Mouse (Mus musculus): ENCODE data around the gene Mkrn2. TPM values are rescaled to one million over a fixed set of nuclear protein-coding genes. Genes with fewer than 3 reads are reported as not detected.
A peak's percentile ranks its signal among the peaks of the same experiment; 100 is the strongest.

The Mkrn2 gene
- total RNA-seq (2021): 10 to 100 TPM; 32.1 to 34.1 TPM
- long read RNA-seq, experiment 1, full-length matches to known transcripts: 14 of 24 reads
- long read RNA-seq, experiment 1, partial matches to known transcripts: 7 of 24 reads
- long read RNA-seq, experiment 1, other reads (novel, unspliced or antisense): 3 of 24 reads
- long read RNA-seq, experiment 2, full-length matches to known transcripts: 17 of 23 reads
- long read RNA-seq, experiment 2, partial matches to known transcripts: 3 of 23 reads
- long read RNA-seq, experiment 2, other reads (novel, unspliced or antisense): 3 of 23 reads

DNA sequence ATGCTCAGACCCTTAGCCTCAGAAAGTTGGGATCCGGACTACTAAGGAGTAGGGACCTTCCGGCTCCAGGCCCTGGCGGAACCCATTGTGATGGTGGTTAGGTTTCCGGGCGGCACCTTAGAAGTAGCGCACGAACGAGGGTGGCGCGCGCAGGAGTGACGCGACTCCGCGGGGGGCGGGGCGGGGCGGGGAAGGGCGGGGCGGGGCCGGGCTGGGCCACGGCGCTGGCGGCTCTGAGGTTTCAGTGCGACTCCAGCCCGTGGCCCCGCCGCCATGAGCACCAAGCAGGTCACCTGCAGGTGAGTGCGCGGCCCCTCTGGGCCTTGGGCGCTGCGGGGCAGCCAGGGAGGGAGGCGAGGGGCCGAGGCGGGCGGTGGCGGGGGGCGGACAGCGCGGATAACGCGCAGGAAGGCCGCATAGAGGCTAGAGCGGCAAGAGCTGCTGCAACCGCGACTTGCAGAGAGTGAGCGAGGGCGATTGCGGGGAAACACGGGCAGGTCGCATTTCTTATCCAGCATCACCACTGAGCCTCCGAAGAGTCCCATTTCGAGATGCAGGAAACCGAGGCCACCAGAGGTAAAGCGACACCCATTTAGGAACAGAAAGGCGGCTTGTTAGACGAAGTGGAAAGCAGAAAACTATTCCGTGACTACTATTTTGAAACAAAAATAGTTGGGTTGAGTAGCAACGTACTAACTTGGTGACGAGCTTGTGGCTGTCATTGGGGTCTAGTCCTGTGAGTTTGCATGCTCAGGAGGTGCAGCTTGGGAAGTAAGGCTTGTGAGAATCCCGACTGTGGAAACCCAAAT lies at the start of gene Mkrn2:
Gene Mkrn2 (plus strand): TSS at position 188 of the 809 bp plus-strand sequence.
- peak; percentile 92 for DNase-seq

DNA sequence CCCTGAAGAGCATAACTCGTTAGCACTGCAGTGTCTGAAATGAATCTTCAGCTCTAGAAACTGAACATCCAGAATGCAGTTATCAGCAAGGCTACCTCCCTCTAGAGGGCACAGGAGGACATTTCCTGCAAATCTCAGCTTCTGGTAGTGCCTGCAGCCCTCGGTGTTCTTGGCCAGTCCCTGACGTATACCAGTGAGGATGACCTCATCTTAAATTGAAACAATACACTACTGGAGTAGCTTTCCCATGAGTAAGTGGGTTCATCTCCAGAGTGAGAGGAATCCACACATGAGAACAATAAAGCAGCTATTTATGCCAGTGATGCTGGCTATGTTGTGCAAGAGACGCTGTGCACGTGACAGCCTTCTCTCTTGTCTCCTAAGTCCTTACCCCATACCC lies 46.2 kb upstream of the Mkrn2 start:
- no peak for DNase-seq

DNA sequence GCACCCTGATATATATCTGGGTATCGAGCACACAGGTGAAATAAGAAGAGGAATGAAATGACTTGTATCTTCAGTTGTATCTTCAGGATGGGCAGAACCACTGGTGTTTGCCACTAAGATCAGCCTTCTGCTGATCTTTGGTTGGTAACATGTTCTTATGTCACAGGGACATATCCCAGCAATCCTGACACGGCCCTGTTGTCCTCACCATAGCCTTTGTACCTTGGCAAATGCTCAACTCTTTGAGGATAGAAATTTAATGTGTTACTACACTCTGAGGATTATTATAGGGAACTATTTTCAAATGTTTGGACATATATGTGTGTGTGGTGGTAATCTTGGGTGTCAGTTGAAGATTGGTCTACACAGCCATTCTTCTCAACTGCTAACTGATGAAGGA lies 43.5 kb upstream of the Mkrn2 start:
- no peak for DNase-seq

DNA sequence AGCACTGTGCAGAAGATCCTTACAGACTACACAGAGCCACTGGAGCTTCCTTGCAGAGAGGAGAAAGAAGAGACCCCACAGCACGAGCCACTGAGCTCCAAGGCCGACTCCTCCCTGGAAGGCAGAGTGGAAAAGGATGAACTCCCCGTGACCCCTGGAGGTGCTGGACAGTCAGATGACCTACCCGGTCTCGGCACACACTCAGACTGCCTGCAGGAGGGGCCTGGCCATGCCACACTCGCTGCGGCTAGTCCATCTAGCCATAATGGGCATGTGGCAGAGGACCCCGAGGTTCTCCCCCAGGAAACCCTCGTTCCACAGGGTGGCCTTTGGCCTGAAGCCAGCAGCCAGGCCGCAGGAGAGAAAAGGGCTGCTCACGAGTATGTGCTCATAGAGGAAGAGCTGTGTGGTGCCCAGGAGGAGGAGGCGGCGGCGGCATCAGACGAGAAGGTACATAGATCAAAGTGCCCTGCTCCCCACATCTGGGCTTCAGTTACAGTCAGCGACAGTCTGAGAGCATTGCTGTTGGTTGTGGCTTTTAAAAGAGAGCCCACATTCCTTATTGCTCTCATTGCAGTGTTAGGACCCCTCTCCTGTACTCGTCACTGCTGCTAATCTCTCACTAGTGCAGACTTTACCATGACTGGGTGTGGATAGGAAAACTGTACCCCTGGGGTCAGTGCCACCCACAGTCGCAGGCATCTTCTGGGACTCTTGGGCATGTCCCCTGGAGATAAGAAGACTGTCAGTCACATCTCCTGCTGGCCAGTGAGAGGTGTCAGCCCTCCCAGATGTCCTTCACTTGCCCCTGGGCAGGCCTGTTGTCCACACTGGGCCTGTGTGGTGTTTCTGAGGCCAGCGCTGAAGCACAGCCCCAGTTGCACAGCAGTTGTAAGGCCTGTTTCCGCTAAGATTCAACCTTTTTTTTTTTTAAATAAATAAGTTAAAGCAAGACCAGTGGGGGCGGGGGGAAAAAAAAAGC lies 41.8 kb upstream of the Mkrn2 start:
- peak; percentile 55 for DNase-seq

GRCm38 (mm10) chr6:115565479-115566045 lies 36.1 kb upstream of the Mkrn2 start:
- DNase-seq: no peak

DNA sequence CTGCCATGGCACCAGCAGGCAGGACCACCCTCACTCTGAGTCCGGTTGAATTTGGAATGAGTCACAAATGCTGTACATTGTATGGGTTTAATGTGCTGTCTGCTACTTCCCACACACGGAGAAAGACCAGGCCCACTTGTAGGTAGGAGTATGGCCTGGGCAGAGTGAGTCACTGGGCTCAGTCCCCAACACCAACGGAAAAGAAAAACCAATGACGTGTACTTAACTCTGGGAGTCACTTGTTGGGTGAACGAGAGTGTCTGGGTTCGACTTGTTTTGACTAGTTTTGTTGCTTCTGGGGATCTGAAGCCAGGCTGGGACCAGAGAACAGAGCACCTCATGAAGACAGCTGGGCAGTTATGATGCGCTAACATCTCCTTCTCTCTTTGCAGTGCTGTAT lies 27.5 kb upstream of the Mkrn2 start:
- DNase-seq: no peak

- no peak for DNase-seq
Observed at GRCm38 (mm10) chr6:115577407-115577806, 24.3 kb upstream of the Mkrn2 start.

DNA sequence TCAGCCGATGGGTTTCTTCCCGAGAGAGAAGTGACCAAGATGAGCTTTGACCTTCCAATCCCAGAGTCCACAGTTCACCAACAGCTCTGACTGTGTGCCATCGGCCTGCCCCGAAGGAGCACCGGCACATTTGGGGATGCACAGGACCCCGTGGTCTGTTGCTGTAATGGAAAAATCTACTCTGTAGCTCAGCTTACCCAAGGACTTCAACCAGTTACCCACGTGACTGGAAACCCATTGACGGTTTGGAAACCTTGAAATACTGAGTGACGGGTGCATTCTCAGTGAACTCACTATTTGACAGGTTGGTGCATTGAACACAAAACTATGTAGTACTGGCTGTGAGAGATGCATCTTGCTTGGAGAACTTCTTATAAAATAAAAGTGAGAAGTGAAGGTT lies 23.8 kb upstream of the Mkrn2 start:
- DNase-seq: no peak

GRCm38 (mm10) chr6:115580810-115581209 lies 20.9 kb upstream of the Mkrn2 start:
- DNase-seq: no peak

DNA sequence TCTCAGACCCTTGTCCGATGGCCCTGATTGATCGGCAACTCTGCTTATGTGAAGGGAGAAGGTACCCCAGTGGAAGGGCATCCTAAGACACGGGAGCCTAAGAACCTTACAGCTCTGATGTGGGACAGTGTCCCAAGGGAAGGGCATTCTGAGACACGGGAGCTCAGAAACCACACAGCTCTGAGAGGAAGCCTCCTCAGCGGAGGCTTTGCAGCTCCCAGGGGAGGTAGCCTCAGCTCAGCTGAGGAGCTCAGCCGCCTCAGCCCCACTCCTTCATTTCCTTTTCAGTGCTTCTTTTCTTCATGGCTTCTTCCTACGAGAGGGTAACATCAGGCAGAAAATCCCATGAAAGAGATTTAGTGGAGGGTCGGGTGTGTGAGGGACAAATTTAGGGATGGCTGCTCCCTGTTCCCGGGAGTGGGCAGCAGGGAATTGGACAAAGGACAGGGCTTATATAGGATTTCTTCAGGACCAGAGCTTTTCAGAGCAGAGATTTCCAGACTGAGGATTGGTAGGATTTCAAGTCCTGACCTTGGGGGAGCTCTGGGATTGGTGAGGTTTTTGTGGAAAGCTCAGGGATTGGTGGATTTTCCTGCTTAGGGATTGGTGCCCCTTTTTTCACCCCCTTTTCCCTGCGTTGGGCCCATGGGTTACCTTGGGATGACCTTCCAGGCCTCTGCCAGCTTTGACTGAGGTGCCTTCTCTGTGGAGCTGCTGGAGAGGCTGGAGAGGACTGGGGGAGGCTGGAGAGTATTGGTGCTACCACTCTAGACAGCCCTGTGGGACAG lies 19.2 kb upstream of the Mkrn2 start:
- DNase-seq: no peak

- no peak for DNase-seq
Observed at GRCm38 (mm10) chr6:115583430-115584125, 18.1 kb upstream of the Mkrn2 start.

DNA sequence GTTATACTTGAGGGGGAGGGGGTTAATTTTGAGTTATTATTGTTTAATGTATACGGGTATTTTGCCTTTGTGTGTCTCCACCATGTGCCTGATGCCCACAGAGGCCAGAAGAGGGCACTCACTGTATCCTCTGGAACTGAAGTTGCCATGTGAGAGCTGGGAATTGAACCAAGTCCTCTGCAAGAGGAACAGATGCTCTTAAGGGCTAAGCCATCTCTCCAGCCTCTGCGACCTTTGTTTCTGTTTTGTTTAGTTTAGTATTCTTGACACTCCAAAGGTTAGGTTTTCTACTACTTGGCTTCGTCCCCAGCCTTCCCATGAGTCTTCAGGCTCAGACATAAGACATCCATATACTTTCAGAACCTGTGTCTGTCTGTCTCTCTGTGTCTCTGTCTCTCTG lies 17.5 kb upstream of the Mkrn2 start:
- no peak for DNase-seq

GRCm38 (mm10) chr6:115586321-115586720 lies 15.4 kb upstream of the Mkrn2 start:
- no peak for DNase-seq

- DNase-seq: no peak
Observed at GRCm38 (mm10) chr6:115591692-115592359, 9.9 kb upstream of the Mkrn2 start.

DNA sequence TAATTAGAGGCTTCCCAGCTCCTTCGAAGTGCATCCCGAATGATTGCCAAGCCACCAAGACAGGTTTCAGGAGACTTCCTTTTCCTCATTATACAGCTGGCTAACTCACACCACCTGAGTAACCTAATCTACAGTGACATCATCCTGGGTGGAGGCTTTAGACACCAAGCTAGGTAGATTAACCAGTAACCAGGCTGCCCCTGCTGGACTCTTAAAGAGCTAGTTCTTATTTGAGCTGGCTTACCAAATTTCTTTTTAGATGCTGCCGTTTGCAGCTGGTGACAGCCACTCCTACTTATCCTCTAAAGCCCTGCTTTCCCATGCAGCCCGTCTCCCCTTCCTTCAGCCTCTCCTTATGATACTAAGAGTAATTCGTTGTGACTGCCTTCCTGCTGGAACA lies 9.2 kb upstream of the Mkrn2 start, which contains the start of gene Mkrn2os:
Gene Mkrn2os (minus strand): TSS at position 119 of the 400 bp plus-strand sequence.
- DNase-seq: no peak

DNA sequence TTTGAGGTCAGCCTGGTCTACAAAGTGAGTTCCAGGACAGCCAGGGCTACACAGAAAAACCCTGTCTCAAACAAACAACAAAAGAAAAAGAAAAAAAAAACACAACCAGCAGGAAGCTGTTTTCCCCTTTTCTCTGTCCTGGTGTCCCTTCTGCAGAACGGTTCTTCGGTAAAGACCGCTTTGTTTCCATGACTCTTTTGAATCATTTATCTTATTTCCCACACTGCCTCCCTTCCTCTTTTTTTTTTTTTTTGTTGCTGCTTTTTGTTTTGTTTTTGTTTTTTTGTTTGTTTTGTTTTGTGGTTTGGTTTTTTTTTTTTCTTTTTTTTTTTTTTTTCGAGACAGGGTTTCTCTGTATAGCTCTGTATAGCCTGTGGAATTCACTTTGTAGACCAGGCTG lies 8.4 kb upstream of the Mkrn2 start:
- DNase-seq: no peak

GRCm38 (mm10) chr6:115594463-115594862 lies 7.2 kb upstream of the Mkrn2 start:
- DNase-seq: no peak

DNA sequence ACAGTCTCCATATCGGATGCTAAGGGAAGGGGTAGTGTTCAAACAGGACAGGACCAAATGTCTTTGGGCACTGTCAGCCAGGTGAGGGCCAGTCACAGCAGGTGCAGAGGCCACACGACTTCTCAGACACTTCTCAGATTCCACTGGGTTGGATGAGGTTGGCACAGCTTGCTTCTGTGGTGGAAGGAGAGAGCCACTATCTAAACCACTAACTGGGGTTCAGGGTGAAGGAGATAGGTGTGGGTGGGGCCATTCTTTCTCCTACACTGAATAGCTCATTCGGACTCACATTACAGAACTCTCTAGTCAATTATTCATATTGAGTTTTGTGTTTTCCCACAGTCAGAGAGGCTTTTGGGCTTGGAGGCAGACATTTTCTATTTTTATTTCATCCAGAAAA lies 6.0 kb upstream of the Mkrn2 start:
- DNase-seq: no peak

DNA sequence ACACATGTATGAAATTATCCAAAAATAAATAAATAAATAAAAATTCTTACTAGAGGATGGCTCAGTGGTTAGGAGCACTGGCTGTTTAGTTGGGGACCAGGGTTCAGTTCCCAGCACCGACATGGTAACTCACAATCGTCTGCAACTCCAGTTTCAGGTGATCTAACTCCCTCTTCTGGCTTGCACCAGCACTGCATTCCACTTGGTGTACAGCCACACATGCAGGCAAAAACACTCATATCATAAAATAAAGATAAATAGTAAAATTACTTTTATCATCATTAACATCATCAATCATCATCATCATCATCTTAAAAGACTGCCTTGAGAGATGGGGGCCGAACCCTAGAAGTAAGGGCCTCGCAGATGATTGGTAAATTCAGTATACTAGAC lies 384 bp upstream of the Mkrn2 start:
- DNase-seq: no peak

- DNase-seq: no peak
Observed at GRCm38 (mm10) chr6:115606461-115606860, 4.8 kb downstream of the Mkrn2 start.

Measured in adrenal gland, postnatal 10 days (tissue).